Mouse (Mus musculus): ENCODE measurements at regions not wholly inside any gene's neighbourhood (a gene's known extent, or its start where the extent isn't known, plus 50 kb on each side); places are given as distances from the start of the nearest gene placed in this dataset.

DNA sequence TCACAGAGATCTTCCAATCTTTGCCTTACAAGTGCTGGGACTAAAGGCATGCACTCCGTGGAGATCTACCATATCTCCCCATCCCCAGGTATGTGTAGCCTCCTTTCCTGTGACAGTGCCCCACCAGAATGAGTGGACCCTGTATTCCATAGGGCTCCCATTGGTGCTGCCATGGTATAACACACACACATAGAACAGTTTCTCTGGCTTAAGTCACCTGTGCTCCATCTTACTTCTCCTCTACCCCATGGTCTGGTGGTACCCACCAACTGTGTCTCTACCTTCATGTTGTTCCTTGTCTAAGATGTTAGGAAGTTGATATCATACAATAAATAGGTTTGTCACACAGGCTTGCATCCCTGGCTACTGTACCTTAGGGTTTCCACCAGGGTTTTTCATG lies 133.1 kb downstream of the Dhx15 start:
- TF ChIP-seq CTCF (IDR thresholded peaks at IDR 0.05; ENCODE audit: low read depth, low read length) (no peak), POLR2A (IDR thresholded peaks at IDR 0.05; ENCODE audit: extremely low read depth, insufficient read depth, low read length) (no peak)
